Mouse (Mus musculus) neural tube, embryonic 11.5 days (tissue): Measurements from ENCODE around the gene Manba. TPM values are rescaled to one million over a fixed set of nuclear protein-coding genes. Genes with fewer than 3 reads are reported as not detected.
A peak's percentile ranks its signal among the peaks of the same experiment; 100 is the strongest.
"Not testable (repeated sequence)": the region's sequence is repeated elsewhere in the genome, so short reads cannot be mapped to it uniquely, and the experiment has no call there.

Experiments
- ATAC-seq: fragments of 200-750 bp; cut with Nextera tagmentation; 2 replicates; pipeline ENCODE4 v1.8.0; 2017; ENCODE audit warnings: moderate number of reproducible peaks, mild to moderate bottlenecking, moderate TSS enrichment, moderate library complexity; ENCODE audit not compliant: insufficient read depth, low FRiP score, low TSS enrichment
- DNase-seq: peaks from one replicate; pipeline ENCODE4 v3.0.0-alpha.2; 2015; ENCODE audit warnings: low spot score
- H3K27ac ChIP-seq: fragments of 300-500 bp; sonication (generic); 2 replicates; pipeline ENCODE4 v1.5.1; 2014; ENCODE audit warnings: low read depth, mild to moderate bottlenecking, low read length
- H3K27me3 ChIP-seq: fragments of 300-500 bp; sonication (generic); 2 replicates; pipeline ENCODE4 v1.6.1; 2014; ENCODE audit warnings: mild to moderate bottlenecking, low read length, mixed read lengths; ENCODE audit not compliant: control insufficient read depth, insufficient read depth
- H3K36me3 ChIP-seq: fragments of 300-500 bp; sonication (generic); 2 replicates; pipeline ENCODE4 v1.6.1; 2014; ENCODE audit warnings: mild to moderate bottlenecking, low read length, moderate library complexity, mixed read lengths; ENCODE audit not compliant: control insufficient read depth, insufficient read depth
- H3K4me1 ChIP-seq: fragments of 300-500 bp; sonication (generic); 2 replicates; pipeline ENCODE4 v1.6.1; 2014; ENCODE audit warnings: low read length, mixed read lengths; ENCODE audit not compliant: control insufficient read depth, insufficient read depth
- H3K4me2 ChIP-seq: fragments of 300-500 bp; sonication (generic); 2 replicates; pipeline ENCODE4 v1.6.1; 2014; ENCODE audit warnings: low read depth, mild to moderate bottlenecking, moderate library complexity
- H3K4me3 ChIP-seq: fragments of 300-500 bp; sonication (generic); 2 replicates; pipeline ENCODE4 v1.5.1; 2014; ENCODE audit warnings: low read depth, low read length
- H3K9ac ChIP-seq: fragments of 300-500 bp; sonication (generic); 2 replicates; pipeline ENCODE4 v1.6.1; 2014; ENCODE audit warnings: mild to moderate bottlenecking, low read length
- H3K9me3 ChIP-seq: fragments of 300-500 bp; sonication (generic); 2 replicates; pipeline ENCODE4 v1.6.1; 2016; ENCODE audit warnings: low read length; ENCODE audit not compliant: control insufficient read depth
- WGBS: fragments of 180-500 bp; shearing (Covaris S2); extraction: QIAGEN DNeasy Blood & Tissue Kit; methylation state at CpG from one replicate; pipeline ENCODE4 v1.1.7; 2014; 5-methylcytosine and 5-hydroxymethylcytosine counted together
- polyA plus RNA-seq: library from polyadenylated mRNA; unstranded; fragments of >200 nt; fragmentation: Nextera tagmentation; extraction: Ambion mirVana; gene quantifications from 2 replicates; pipeline ENCODE4 v1.2.1, GENCODE M21; 2014

Manba gene
- polyA plus RNA-seq, 1 experiment from 2014 or later, result 3.1 TPM

- not testable (repeated sequence) for H3K27me3 ChIP-seq, DNase-seq, H3K36me3 ChIP-seq, H3K4me3 ChIP-seq, H3K9me3 ChIP-seq, H3K9ac ChIP-seq, H3K4me2 ChIP-seq, ATAC-seq, H3K4me1 ChIP-seq, H3K27ac ChIP-seq
- WGBS, result 87% methylated on average over 5 of the region's 5 CpGs
Observed at GRCm38 (mm10) chr3:135479090-135479489, 6.3 kb upstream of the Manba start.

GRCm38 (mm10) chr3:135480767-135481166 lies 4.6 kb upstream of the Manba start:
- Histone ChIP-seq H3K27me3 (no peaks in the 10 kb centered on the region), H3K9me3 (no peaks in the 10 kb centered on the region), H3K4me2 (no peak overlapping the region), H3K27ac (no peak overlapping the region), H3K4me1 (no peaks in the 10 kb centered on the region), H3K9ac (no peak overlapping the region), H3K36me3 (no peaks in the 10 kb centered on the region), H3K4me3 (no peak overlapping the region)
- WGBS, result 87% methylated on average over 6 of the region's 6 CpGs
- DNase-seq, result no peak
- ATAC-seq, result no peak

- no peak overlapping the region for H3K4me3 ChIP-seq
- WGBS, result 71% methylated on average over 3 of the region's 3 CpGs
- H3K27me3 ChIP-seq, result no peaks in the 10 kb centered on the region
- H3K36me3 ChIP-seq, result no peaks in the 10 kb centered on the region
- DNase-seq, result no peak
- no peak overlapping the region for H3K4me2 ChIP-seq
- H3K9me3 ChIP-seq, result no peaks in the 10 kb centered on the region
- no peak for ATAC-seq
- H3K4me1 ChIP-seq, result no peaks in the 10 kb centered on the region
- no peak overlapping the region for H3K27ac ChIP-seq
- H3K9ac ChIP-seq, result no peak overlapping the region
Observed at GRCm38 (mm10) chr3:135481608-135482007, 3.8 kb upstream of the Manba start.

- H3K4me2 ChIP-seq, result not testable (repeated sequence)
Observed at GRCm38 (mm10) chr3:135484650-135485049, 761 bp upstream of the Manba start.

GRCm38 (mm10) chr3:135485900-135486241 lies 460 bp downstream of the Manba start:
- Histone ChIP-seq H3K27ac (no peak overlapping the region), H3K27me3 (no peaks in the 10 kb centered on the region)

More at GRCm38 (mm10) chr3:135484650-135485049, 761 bp upstream of the Manba start:
- ATAC-seq, H3K9me3 ChIP-seq, H3K4me3 ChIP-seq, H3K4me1 ChIP-seq, H3K27me3 ChIP-seq, DNase-seq, H3K27ac ChIP-seq, H3K9ac ChIP-seq, H3K36me3 ChIP-seq: not testable (repeated sequence)
- 89% methylated on average over 15 of the region's 15 CpGs for WGBS

GRCm38 (mm10) chr3:135486351-135486750 lies 940 bp downstream of the Manba start:
- Histone ChIP-seq H3K27me3 (no peaks in the 10 kb centered on the region), H3K4me1 (no peaks in the 10 kb centered on the region), H3K4me3 (no peak overlapping the region), H3K36me3 (no peaks in the 10 kb centered on the region), H3K9me3 (no peaks in the 10 kb centered on the region), H3K27ac (no peak overlapping the region), H3K4me2 (no peak overlapping the region), H3K9ac (no peak overlapping the region)
- DNase-seq (no peak), ATAC-seq (no peak)
- 82% methylated on average over 5 of the region's 5 CpGs for WGBS

More at GRCm38 (mm10) chr3:135485900-135486241, 460 bp downstream of the Manba start:
- Histone ChIP-seq H3K9me3 (no peaks in the 10 kb centered on the region), H3K4me3 (peak overlapping the region; percentile 57), H3K36me3 (no peaks in the 10 kb centered on the region), H3K4me1 (no peaks in the 10 kb centered on the region), H3K9ac (peak overlapping the region; percentile 53), H3K4me2 (peak overlapping the region; percentile 95)
- no peak for ATAC-seq
- no peak for DNase-seq
- 36% methylated on average over 9 of the region's 9 CpGs for WGBS

- no peak overlapping the region for H3K9ac ChIP-seq
- WGBS, result 91% methylated on average over 4 of the region's 4 CpGs
- no peak overlapping the region for H3K4me3 ChIP-seq
- no peak overlapping the region for H3K4me2 ChIP-seq
- DNase-seq, result no peak
- H3K27ac ChIP-seq, result no peak overlapping the region
- H3K27me3 ChIP-seq, result no peaks in the 10 kb centered on the region
- H3K4me1 ChIP-seq, result no peaks in the 10 kb centered on the region
- H3K9me3 ChIP-seq, result no peaks in the 10 kb centered on the region
- no peak for ATAC-seq
- H3K36me3 ChIP-seq, result no peaks in the 10 kb centered on the region
Observed at GRCm38 (mm10) chr3:135487803-135488202, 2.4 kb downstream of the Manba start.

- no peak overlapping the region for H3K4me2 ChIP-seq
- H3K36me3 ChIP-seq, result no peaks in the 10 kb centered on the region
- H3K9me3 ChIP-seq, result no peaks in the 10 kb centered on the region
- WGBS, result 88% methylated on average over 5 of the region's 5 CpGs
- H3K27ac ChIP-seq, result no peak overlapping the region
- H3K9ac ChIP-seq, result no peak overlapping the region
- ATAC-seq, result no peak
- H3K4me3 ChIP-seq, result no peak overlapping the region
- H3K4me1 ChIP-seq, result no peaks in the 10 kb centered on the region
- H3K27me3 ChIP-seq, result no peaks in the 10 kb centered on the region
- DNase-seq, result no peak
Observed at GRCm38 (mm10) chr3:135489865-135490520, 4.6 kb downstream of the Manba start.

GRCm38 (mm10) chr3:135491102-135491501 lies 5.7 kb downstream of the Manba start:
- Histone ChIP-seq H3K4me2 (no peak overlapping the region), H3K36me3 (no peaks in the 10 kb centered on the region), H3K4me1 (no peaks in the 10 kb centered on the region), H3K4me3 (no peak overlapping the region), H3K27ac (no peak overlapping the region), H3K9ac (no peak overlapping the region), H3K27me3 (no peaks in the 10 kb centered on the region), H3K9me3 (no peaks in the 10 kb centered on the region)
- WGBS, result 88% methylated on average over 6 of the region's 6 CpGs
- DNase-seq (no peak), ATAC-seq (no peak)
